In genomic region chr17:67651506-67651905, GRCm38 (mm10) we compare ENCODE assay signal across 9 mouse cellular contexts. TPM values are rescaled to one million over a fixed set of nuclear protein-coding genes. Genes with fewer than 3 reads are reported as not detected.
DNase-seq lines count a peak whose midpoint lies in the region; ATAC-seq lines count a peak whose summit lies in the region.
"Had no signal": no experiment of that assay in that cellular context is flagged by ENCODE, and none has a peak within 500 bp of the region (broad histone marks: within the 10 kb centered on the region; RNA-seq: fewer than 3 reads in every experiment).

No protein-coding gene starts in this region.

- no peaks in the 10 kb centered on the region for H3K27me3 ChIP-seq in hindbrain, embryonic 11.5 days (ENCODE audit: control insufficient read depth, insufficient read depth, low read length)
- H3K27me3 ChIP-seq in hindbrain, embryonic 13.5 days, result no peaks in the 10 kb centered on the region

- H3K4me1 ChIP-seq in hindbrain, embryonic 11.5 days (replicated peaks; ENCODE audit: control insufficient read depth, insufficient read depth, low read length), result no peaks in the 10 kb centered on the region
- no peaks in the 10 kb centered on the region for H3K4me1 ChIP-seq in hindbrain, embryonic 13.5 days (replicated peaks)

- no peaks in the 10 kb centered on the region for H3K36me3 ChIP-seq in hindbrain, embryonic 11.5 days (ENCODE audit: control insufficient read depth, insufficient read depth, low read length)
- no peaks in the 10 kb centered on the region for H3K36me3 ChIP-seq in hindbrain, embryonic 13.5 days

- no peak overlapping the region for H3K4me2 ChIP-seq in hindbrain, embryonic 11.5 days (replicated peaks; ENCODE audit: low read depth, low read length)
- no peak overlapping the region for H3K4me2 ChIP-seq in hindbrain, embryonic 13.5 days

- no peaks in the 10 kb centered on the region for H3K9me3 ChIP-seq in hindbrain, embryonic 11.5 days (ENCODE audit: control insufficient read depth, low read length)
- no peaks in the 10 kb centered on the region for H3K9me3 ChIP-seq in hindbrain, embryonic 13.5 days

- H3K4me3 ChIP-seq in hindbrain, embryonic 11.5 days (ENCODE audit: low read depth, low read length), result no peak overlapping the region
- no peak overlapping the region for H3K4me3 ChIP-seq in hindbrain, embryonic 13.5 days

- 20% methylated on average over 4 of the region's 4 CpGs for WGBS in hindbrain, embryonic 11.5 days
- 14% methylated on average over 4 of the region's 4 CpGs for WGBS in hindbrain, embryonic 13.5 days

- ATAC-seq in hindbrain, embryonic 11.5 days (ENCODE audit: low FRiP score), result no peak
- ATAC-seq in hindbrain, embryonic 13.5 days (ENCODE audit: low FRiP score), result no peak
- ATAC-seq in megakaryocyte-erythroid progenitor cell, adult 5-6 weeks (replicated peaks; ENCODE audit: low FRiP score, low TSS enrichment, poor library complexity, severe bottlenecking), result peak; percentile 85

- DNase-seq in hindbrain, embryonic 11.5 days (ENCODE audit: low spot score), result peak; percentile 82
- peak; percentile 19 for DNase-seq in MN1 (ENCODE audit: low spot score)
- DNase-seq in cerebellum, postnatal 25 days, result peak; percentile 32 to 69
- peak; percentile 44 to 77 for DNase-seq in heart, adult 9 months (ENCODE audit: low spot score in 2 of 2)
- DNase-seq in layer of hippocampus, adult 8-10 months (ENCODE audit: low spot score in 2 of 2), result peak; percentile 13 to 37
- DNase-seq in thymus, postnatal 4 days, result peak; percentile 36

- no peak overlapping the region for H3K9ac ChIP-seq in hindbrain, embryonic 11.5 days (ENCODE audit: low read depth, low read length)
- H3K9ac ChIP-seq in hindbrain, embryonic 13.5 days, result no peak overlapping the region

- no peak overlapping the region for H3K27ac ChIP-seq in hindbrain, embryonic 11.5 days (ENCODE audit: low read depth, low read length)
- no peak overlapping the region for H3K27ac ChIP-seq in hindbrain, embryonic 13.5 days

RNA-seq across cellular contexts. Expression of gene Lrrc30, which starts 19.0 kb away (rescaled TPM):
- polyA plus RNA-seq in hindbrain, embryonic 11.5 days (2014; fragmentation: Nextera tagmentation; extraction: Ambion mirVana), result not detected in 2 replicates
- not detected in 2 replicates for polyA plus RNA-seq in hindbrain, embryonic 13.5 days (2015; fragmentation: Nextera tagmentation; extraction: Ambion mirVana)
- total RNA-seq in layer of hippocampus, adult 8-10 months (2022), result not detected
- total RNA-seq in megakaryocyte-erythroid progenitor cell, adult 5-6 weeks (2014; fragmentation: Nextera tagmentation), result not detected in 2 replicates
- not detected in 2 replicates for total RNA-seq in megakaryocyte-erythroid progenitor cell, adult 5-6 weeks (2017)
- polyA plus RNA-seq: liver, embryonic 16.5 days had no signal

RNA-seq across cellular contexts. Expression of gene Lama1, which starts 45.6 kb away (rescaled TPM):
- 15.5 and 22.1 TPM in 2 replicates for polyA plus RNA-seq in hindbrain, embryonic 11.5 days (2014; fragmentation: Nextera tagmentation; extraction: Ambion mirVana)
- polyA plus RNA-seq in hindbrain, embryonic 13.5 days (2015; fragmentation: Nextera tagmentation; extraction: Ambion mirVana), result 9.7 and 11.1 TPM in 2 replicates
- 1 to 10 TPM; 3.7 to 6.6 (median 4.7) TPM for total RNA-seq in layer of hippocampus, adult 8-10 months (2022)
- not detected in 2 replicates for total RNA-seq in megakaryocyte-erythroid progenitor cell, adult 5-6 weeks (2014; fragmentation: Nextera tagmentation)
- not detected in 2 replicates for total RNA-seq in megakaryocyte-erythroid progenitor cell, adult 5-6 weeks (2017)

Comparison
In these comparisons a context has a peak if more than half of its experiments do, and no peak if none do; other contexts are left out.
1. DNase-seq: peak in every context shown above with its lines; median percentile 82 in hindbrain, embryonic 11.5 days; 60 in heart, adult 9 months; 50 in cerebellum, postnatal 25 days; 36 in thymus, postnatal 4 days; 25 in layer of hippocampus, adult 8-10 months; 19 in MN1.
2. RNA of gene Lama1, which starts 45.6 kb away (total RNA-seq): 3.7 to 6.6 TPM in layer of hippocampus, adult 8-10 months; not detected in megakaryocyte-erythroid progenitor cell, adult 5-6 weeks; every median in the first group is over 4 times any median in the second.